Mouse (Mus musculus): Measurements from ENCODE around the gene Hypk.

DNA sequence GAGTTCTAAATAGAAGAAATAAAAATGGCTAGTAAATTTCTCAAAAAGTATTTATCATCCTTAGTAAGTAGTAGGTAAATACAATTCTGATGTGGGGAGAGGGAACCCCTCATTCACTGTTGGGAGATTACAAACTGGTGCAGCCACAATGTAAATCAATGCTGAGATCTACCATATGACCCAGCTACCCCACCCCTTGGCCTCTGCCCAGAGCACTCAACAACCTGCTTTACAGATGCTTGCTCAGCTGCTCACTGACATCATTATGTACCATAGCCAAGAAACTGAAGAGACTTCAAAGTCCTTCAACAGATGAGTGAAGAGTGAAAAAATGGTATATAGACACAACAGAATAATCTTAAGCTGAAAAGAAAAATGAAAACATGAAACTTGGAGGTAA is 49.8 kb upstream of the Hypk start:
- no peak for TF ChIP-seq CTCF (IDR thresholded peaks at IDR 0.05; ENCODE audit: low read depth)
- no peak for TF ChIP-seq EP300 (optimal IDR thresholded peaks at IDR 0.05)
